Mouse (Mus musculus) midbrain, embryonic 14.5 days (tissue): ENCODE data around the gene Gnas. TPM values are rescaled to one million over a fixed set of nuclear protein-coding genes. Genes with fewer than 3 reads are reported as not detected.
A peak's percentile ranks its signal among the peaks of the same experiment; 100 is the strongest.

ENCODE experiments used
- ATAC-seq: fragments of 200-750 bp; cut with Nextera tagmentation; 2 replicates; pipeline ENCODE4 v1.8.0; 2017; ENCODE audit warnings: moderate number of reproducible peaks, moderate library complexity; ENCODE audit not compliant: low FRiP score, low TSS enrichment
- DNase-seq: peaks from one replicate; pipeline ENCODE4 v3.0.0-alpha.2; 2015
- H3K27ac ChIP-seq: fragments of 300-500 bp; sonication (generic); replicated peaks from 2 replicates; pipeline ENCODE4 v1.5.1; 2014; ENCODE audit warnings: mild to moderate bottlenecking, low read depth, low read length, moderate library complexity
- H3K27me3 ChIP-seq: fragments of 300-500 bp; sonication (generic); 2 replicates; pipeline ENCODE4 v1.6.1; 2014; ENCODE audit warnings: low read length, control low read depth, mixed read lengths; ENCODE audit not compliant: control insufficient read depth, insufficient read depth
- H3K36me3 ChIP-seq: fragments of 300-500 bp; sonication (generic); 2 replicates; pipeline ENCODE4 v1.6.1; 2014; ENCODE audit warnings: low read length, control low read depth; ENCODE audit not compliant: control insufficient read depth, insufficient read depth
- H3K4me1 ChIP-seq: fragments of 300-500 bp; sonication (generic); 2 replicates; pipeline ENCODE4 v1.6.1; 2014; ENCODE audit warnings: mild to moderate bottlenecking, antibody characterized with exemption, low read length, control low read depth; ENCODE audit not compliant: control insufficient read depth, insufficient read depth
- H3K4me2 ChIP-seq: fragments of 300-500 bp; sonication (generic); 2 replicates; pipeline ENCODE4 v1.6.1; 2014; ENCODE audit warnings: mild to moderate bottlenecking, low read length, moderate library complexity
- H3K4me3 ChIP-seq: fragments of 300-500 bp; sonication (generic); replicated peaks from 2 replicates; pipeline ENCODE4 v1.5.1; 2014; ENCODE audit warnings: low read depth, low read length
- H3K9ac ChIP-seq: fragments of 300-500 bp; sonication (generic); replicated peaks from 2 replicates; pipeline ENCODE4 v1.6.1; 2014; ENCODE audit warnings: mild to moderate bottlenecking, low read length, moderate library complexity
- H3K9me3 ChIP-seq: fragments of 300-500 bp; sonication (generic); 2 replicates; pipeline ENCODE4 v1.6.1; 2016; ENCODE audit warnings: low read length, control low read depth, mixed read lengths; ENCODE audit not compliant: control insufficient read depth
- WGBS: fragments of 180-500 bp; shearing (Covaris S2); extraction: QIAGEN DNeasy Blood & Tissue Kit; methylation state at CpG from one replicate; pipeline ENCODE4 v1.1.7; 2014; 5-methylcytosine and 5-hydroxymethylcytosine counted together
- polyA plus RNA-seq: library from polyadenylated mRNA; unstranded; fragments of >200 nt; fragmentation: Nextera tagmentation; extraction: Ambion mirVana; gene quantifications from 2 replicates; pipeline ENCODE4 v1.2.1, GENCODE M21; 2014

Gene Gnas
- polyA plus RNA-seq, 1 experiment from 2014 or later = 1,446 TPM

DNA sequence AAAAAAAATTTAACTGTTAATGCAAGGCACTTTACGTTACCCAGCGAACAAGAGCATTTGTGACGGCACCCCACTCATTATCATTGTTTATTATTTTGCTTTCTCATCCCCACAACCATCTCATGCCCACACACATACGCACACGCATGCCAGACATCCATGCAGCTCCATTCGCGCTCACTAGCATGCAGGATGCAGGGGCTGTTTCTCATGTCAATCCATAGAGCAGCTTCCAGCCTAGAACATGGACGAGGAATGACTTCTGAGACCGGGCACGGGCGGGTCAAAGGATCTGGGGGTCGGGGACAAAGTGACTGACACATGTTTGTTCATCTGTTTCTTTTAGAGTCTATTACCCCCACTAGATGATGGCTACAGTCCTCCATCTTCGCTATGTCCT is 53.2 kb downstream of the Gnas start:
- H3K27ac ChIP-seq = no peak overlapping the region
- H3K36me3 ChIP-seq = peaks cover 6% of the 10 kb centered on the region; the same call in 1 of the 2 replicates
- H3K4me2 ChIP-seq = no peak overlapping the region
- 91% methylated on average over 13 of the region's 13 CpGs for WGBS
- peaks cover 38% of the 10 kb centered on the region for H3K4me1 ChIP-seq
- ATAC-seq = no peak
- H3K4me3 ChIP-seq = no peak overlapping the region
- no peak for DNase-seq
- H3K9me3 ChIP-seq = no peaks in the 10 kb centered on the region
- H3K27me3 ChIP-seq = no peaks in the 10 kb centered on the region
- H3K9ac ChIP-seq = no peak overlapping the region

- no peak overlapping the region for H3K4me3 ChIP-seq
- 95% methylated on average over 1 of the region's 1 CpGs for WGBS
- H3K9ac ChIP-seq = no peak overlapping the region
- H3K4me1 ChIP-seq = peaks cover 29% of the 10 kb centered on the region
- no peak; the same call in 1 of the 2 replicates for ATAC-seq
- H3K27me3 ChIP-seq = no peaks in the 10 kb centered on the region
- H3K9me3 ChIP-seq = no peaks in the 10 kb centered on the region
- no peak overlapping the region for H3K27ac ChIP-seq
- DNase-seq = no peak
- H3K4me2 ChIP-seq = no peak overlapping the region
- peaks cover 10% of the 10 kb centered on the region for H3K36me3 ChIP-seq
Measured at GRCm38 (mm10) chr2:174339701-174340100, 55.6 kb downstream of the Gnas start.

DNA sequence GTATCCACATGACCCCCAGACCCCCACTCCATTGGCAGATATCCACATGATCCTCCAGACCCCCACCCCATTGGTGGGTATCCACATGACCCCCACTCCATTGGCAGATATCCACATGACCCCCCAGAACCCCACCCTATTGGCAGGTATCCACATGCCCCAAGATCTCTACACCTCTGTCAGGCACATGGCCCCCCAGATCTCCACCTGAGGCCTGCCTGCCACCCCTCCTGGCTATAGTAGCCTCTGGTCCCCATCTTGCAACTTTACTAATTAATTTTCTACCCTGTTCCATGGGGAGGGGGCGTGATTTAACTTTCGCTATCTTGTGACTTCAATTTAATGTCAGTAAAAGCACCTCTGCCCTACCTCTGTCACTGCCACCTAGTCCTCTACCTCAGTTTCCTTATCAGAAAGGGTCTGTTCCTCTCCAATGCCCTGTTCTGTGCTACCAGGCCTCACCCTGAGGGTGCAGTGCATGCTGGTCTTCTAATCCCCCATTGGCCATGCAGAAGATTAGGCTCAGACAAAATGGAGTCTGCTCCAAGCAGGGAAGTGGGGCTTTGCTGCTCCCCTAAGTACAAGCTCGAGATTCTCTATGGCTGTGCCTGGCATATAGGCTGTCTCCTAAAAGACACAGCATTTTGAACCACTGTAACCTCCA is 56.2 kb downstream of the Gnas start:
- no peak overlapping the region for H3K4me3 ChIP-seq
- peaks cover 26% of the 10 kb centered on the region for H3K4me1 ChIP-seq
- peaks cover 16% of the 10 kb centered on the region for H3K36me3 ChIP-seq
- H3K27me3 ChIP-seq = no peaks in the 10 kb centered on the region
- no peaks in the 10 kb centered on the region for H3K9me3 ChIP-seq
- WGBS = 92% methylated on average over 3 of the region's 3 CpGs
- no peak overlapping the region for H3K27ac ChIP-seq
- H3K4me2 ChIP-seq = no peak overlapping the region
- DNase-seq (no peak), ATAC-seq (no peak)
- no peak overlapping the region for H3K9ac ChIP-seq

- no peak overlapping the region for H3K4me2 ChIP-seq
- no peaks in the 10 kb centered on the region for H3K9me3 ChIP-seq
- H3K4me3 ChIP-seq = no peak overlapping the region
- H3K27ac ChIP-seq = no peak overlapping the region
- DNase-seq (no peak), ATAC-seq (no peak)
- H3K4me1 ChIP-seq = peaks cover 23% of the 10 kb centered on the region
- 90% methylated on average over 4 of the region's 4 CpGs for WGBS
- H3K36me3 ChIP-seq = peaks cover 23% of the 10 kb centered on the region
- H3K27me3 ChIP-seq = no peaks in the 10 kb centered on the region
- H3K9ac ChIP-seq = no peak overlapping the region
Measured at GRCm38 (mm10) chr2:174340893-174341580, 56.9 kb downstream of the Gnas start.

- 76% methylated on average over 8 of the region's 8 CpGs for WGBS
- H3K9ac ChIP-seq = no peak overlapping the region
- H3K4me3 ChIP-seq = no peak overlapping the region
- H3K27me3 ChIP-seq = no peaks in the 10 kb centered on the region
- H3K36me3 ChIP-seq = peaks cover 37% of the 10 kb centered on the region
- H3K9me3 ChIP-seq = no peaks in the 10 kb centered on the region
- ATAC-seq (no peak), DNase-seq (no peak)
- no peak overlapping the region for H3K4me2 ChIP-seq
- H3K4me1 ChIP-seq = peaks cover 16% of the 10 kb centered on the region
- H3K27ac ChIP-seq = peak overlapping the region; percentile 38
Measured at GRCm38 (mm10) chr2:174342793-174343400, 58.8 kb downstream of the Gnas start.

DNA sequence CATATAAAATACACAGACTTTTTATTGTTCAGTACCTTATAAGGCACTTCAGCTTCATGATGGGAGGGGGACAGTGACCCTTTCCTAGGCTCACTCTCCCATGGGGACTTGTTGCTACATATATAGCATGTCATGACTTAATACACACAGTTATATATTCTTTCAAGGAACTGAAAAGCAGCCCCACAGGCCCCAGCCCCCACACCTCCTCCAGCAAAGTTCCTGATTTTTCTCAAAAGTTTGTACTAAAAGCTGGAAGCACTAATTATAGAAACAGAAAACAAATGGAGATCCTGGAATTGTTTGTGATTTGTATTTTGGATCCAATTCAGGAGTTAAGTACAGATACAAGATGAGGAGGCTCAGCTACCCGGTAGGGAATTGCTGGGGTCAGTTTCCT is 59.4 kb downstream of the Gnas start:
- ATAC-seq = no peak
- peaks cover 37% of the 10 kb centered on the region for H3K36me3 ChIP-seq
- DNase-seq = no peak
- peak overlapping the region; percentile 11; the same call in 1 of the 2 replicates for H3K4me2 ChIP-seq
- H3K9ac ChIP-seq = no peak overlapping the region
- WGBS = 77% methylated on average over 1 of the region's 1 CpGs
- no peaks in the 10 kb centered on the region for H3K9me3 ChIP-seq
- H3K4me1 ChIP-seq = peaks cover 16% of the 10 kb centered on the region
- H3K27me3 ChIP-seq = no peaks in the 10 kb centered on the region
- peak overlapping the region; percentile 47 for H3K27ac ChIP-seq
- H3K4me3 ChIP-seq = no peak overlapping the region

- ATAC-seq (peak; percentile 46), DNase-seq (peak; percentile 86)
- Histone ChIP-seq H3K27me3 (no peaks in the 10 kb centered on the region), H3K4me1 (peaks cover 16% of the 10 kb centered on the region), H3K4me2 (peak overlapping the region; percentile 11; the same call in 1 of the 2 replicates), H3K9me3 (no peaks in the 10 kb centered on the region), H3K9ac (no peak overlapping the region), H3K4me3 (no peak overlapping the region), H3K27ac (peak overlapping the region; percentile 47; the same call in 1 of the 2 replicates), H3K36me3 (peaks cover 37% of the 10 kb centered on the region)
- WGBS = 58% methylated on average over 3 of the region's 3 CpGs
Measured at GRCm38 (mm10) chr2:174344003-174344655, 60.0 kb downstream of the Gnas start.

DNA sequence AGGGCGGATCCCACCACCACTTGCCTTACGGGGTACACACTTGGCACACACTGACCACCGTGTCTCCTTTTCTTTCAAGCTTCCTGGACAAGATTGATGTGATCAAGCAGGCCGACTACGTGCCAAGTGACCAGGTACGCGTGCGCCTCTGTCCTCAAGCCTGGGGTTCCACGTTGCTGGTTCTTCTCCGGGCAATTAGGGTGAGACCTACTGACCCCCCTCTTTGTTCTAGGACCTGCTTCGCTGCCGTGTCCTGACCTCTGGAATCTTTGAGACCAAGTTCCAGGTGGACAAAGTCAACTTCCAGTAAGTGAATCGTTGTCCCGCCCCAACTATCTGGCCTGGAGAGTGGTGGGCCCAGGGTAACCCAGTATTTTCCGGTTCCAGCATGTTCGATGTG is 60.9 kb downstream of the Gnas start:
- Histone ChIP-seq H3K4me1 (peaks cover 16% of the 10 kb centered on the region), H3K36me3 (peaks cover 37% of the 10 kb centered on the region), H3K9ac (no peak overlapping the region), H3K4me2 (no peak overlapping the region), H3K27ac (no peak overlapping the region), H3K27me3 (no peaks in the 10 kb centered on the region), H3K9me3 (no peaks in the 10 kb centered on the region), H3K4me3 (no peak overlapping the region)
- no peak for ATAC-seq
- 96% methylated on average over 16 of the region's 16 CpGs for WGBS
- no peak for DNase-seq
